Mouse (Mus musculus): ENCODE measurements around the gene Ttc24. TPM values are rescaled to one million over a fixed set of nuclear protein-coding genes. Genes with fewer than 3 reads are reported as not detected.

Ttc24 gene
- total and polyA plus RNA-seq, 2 experiments from 2014 or later: not detected

DNA sequence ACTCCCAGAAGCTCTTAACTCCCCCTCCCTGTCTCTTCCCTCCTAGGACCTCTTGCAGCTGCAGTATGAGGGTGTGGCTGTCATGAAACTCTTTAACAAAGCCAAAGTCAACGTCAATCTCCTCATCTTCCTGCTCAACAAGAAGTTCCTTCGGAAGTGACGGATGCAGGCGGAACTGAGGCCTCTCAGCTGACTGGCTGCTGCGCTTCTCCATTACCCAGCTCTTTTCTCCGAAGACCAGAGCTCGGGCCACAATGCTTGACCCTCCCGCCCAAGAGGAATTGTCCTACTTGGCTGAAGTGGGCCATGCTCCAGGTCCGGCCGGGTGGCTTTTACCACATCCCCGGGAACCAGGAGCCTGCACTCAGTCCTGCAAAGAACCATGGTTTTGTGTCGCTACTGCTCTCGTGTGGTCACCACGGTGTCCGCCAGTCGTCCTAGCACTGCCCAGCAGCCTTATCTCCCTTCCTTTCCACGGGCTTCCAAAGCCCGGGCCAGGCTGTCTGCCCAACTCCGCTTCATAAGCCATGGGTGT, 42.1 kb upstream of the Ttc24 start:
- 42% methylated on average over 19 of the region's 19 CpGs for WGBS
- Histone ChIP-seq H3K4me1 (ENCODE audit: control insufficient read depth, insufficient read depth) (peaks cover 17% of the 10 kb centered on the region), H3K4me3 (ENCODE audit: low read depth, low read length) (no peak overlapping the region), H3K27me3 (ENCODE audit: control insufficient read depth, insufficient read depth, low read length) (no peaks in the 10 kb centered on the region), H3K9me3 (replicated peaks; ENCODE audit: control insufficient read depth, low read length) (no peaks in the 10 kb centered on the region), H3K36me3 (replicated peaks; ENCODE audit: control insufficient read depth, insufficient read depth, low read length) (peaks cover 40% of the 10 kb centered on the region), H3K4me2 (ENCODE audit: low read depth, low read length) (no peak overlapping the region), H3K9ac (replicated peaks; ENCODE audit: low read depth, low read length) (no peak overlapping the region), H3K27ac (ENCODE audit: low read depth) (peak overlapping the region; percentile 64)
- ATAC-seq (ENCODE audit: insufficient read depth, low read depth) (peak; percentile 75), DNase-seq (ENCODE audit: low spot score) (peak; percentile 58)
- TF ChIP-seq CTCF (IDR thresholded peaks at IDR 0.05; ENCODE audit: low read depth): peak; percentile 50
- no peak for TF ChIP-seq EP300 (IDR thresholded peaks at IDR 0.05; ENCODE audit: low read depth)

GRCm38 (mm10) chr3:88114396-88114795, 36.3 kb upstream of the Ttc24 start:
- peak; percentile 59 for ATAC-seq (ENCODE audit: insufficient read depth, low read depth)
- DNase-seq (ENCODE audit: low spot score): no peak
- H3K4me3 ChIP-seq (ENCODE audit: low read depth, low read length): no peak overlapping the region
- no peak overlapping the region for H3K27ac ChIP-seq (ENCODE audit: low read depth)
- TF ChIP-seq EP300 (IDR thresholded peaks at IDR 0.05; ENCODE audit: low read depth): no peak
- H3K9me3 ChIP-seq (replicated peaks; ENCODE audit: control insufficient read depth, low read length): no peaks in the 10 kb centered on the region
- H3K4me2 ChIP-seq (ENCODE audit: low read depth, low read length): no peak overlapping the region
- no peak overlapping the region for H3K9ac ChIP-seq (replicated peaks; ENCODE audit: low read depth, low read length)
- H3K36me3 ChIP-seq (replicated peaks; ENCODE audit: control insufficient read depth, insufficient read depth, low read length): peaks cover 87% of the 10 kb centered on the region
- no peaks in the 10 kb centered on the region for H3K27me3 ChIP-seq (ENCODE audit: control insufficient read depth, insufficient read depth, low read length)
- H3K4me1 ChIP-seq (ENCODE audit: control insufficient read depth, insufficient read depth): no peaks in the 10 kb centered on the region
- WGBS: 35% methylated on average over 12 of the region's 12 CpGs

DNA sequence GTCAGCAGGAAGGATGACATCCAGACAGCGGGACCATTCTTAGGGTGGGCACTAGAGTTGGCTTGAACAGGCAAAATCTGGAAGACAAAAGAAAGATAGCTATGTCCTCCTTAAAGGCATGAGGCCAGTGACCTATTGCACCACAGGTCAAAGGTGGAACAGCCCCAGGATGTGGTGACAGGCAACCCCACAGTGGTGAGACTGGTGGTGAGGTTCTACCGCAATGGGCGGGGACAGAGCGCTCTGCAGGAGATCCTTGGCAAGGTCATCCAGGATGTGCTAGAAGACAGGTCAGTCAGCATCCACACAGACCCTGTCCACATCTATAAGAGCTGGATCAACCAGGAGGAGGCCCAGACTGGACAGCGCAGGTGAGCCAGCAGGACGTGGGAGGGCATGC, 31.0 kb upstream of the Ttc24 start:
- H3K4me2 ChIP-seq (ENCODE audit: low read depth, low read length): no peak overlapping the region
- H3K36me3 ChIP-seq (replicated peaks; ENCODE audit: control insufficient read depth, insufficient read depth, low read length): peaks cover 96% of the 10 kb centered on the region
- H3K9ac ChIP-seq (replicated peaks; ENCODE audit: low read depth, low read length): no peak overlapping the region
- WGBS: 90% methylated on average over 6 of the region's 6 CpGs
- no peaks in the 10 kb centered on the region for H3K4me1 ChIP-seq (ENCODE audit: control insufficient read depth, insufficient read depth)
- ATAC-seq (ENCODE audit: insufficient read depth, low read depth): no peak
- no peak overlapping the region for H3K4me3 ChIP-seq (ENCODE audit: low read depth, low read length)
- H3K27me3 ChIP-seq (ENCODE audit: control insufficient read depth, insufficient read depth, low read length): no peaks in the 10 kb centered on the region
- no peak overlapping the region for H3K27ac ChIP-seq (ENCODE audit: low read depth)
- no peak for TF ChIP-seq EP300 (IDR thresholded peaks at IDR 0.05; ENCODE audit: low read depth)
- TF ChIP-seq CTCF (IDR thresholded peaks at IDR 0.05; ENCODE audit: low read depth): no peak
- no peak for DNase-seq (ENCODE audit: low spot score)
- no peaks in the 10 kb centered on the region for H3K9me3 ChIP-seq (replicated peaks; ENCODE audit: control insufficient read depth, low read length)

GRCm38 (mm10) chr3:88106126-88106525, 28.0 kb upstream of the Ttc24 start:
- Histone ChIP-seq H3K4me1 (ENCODE audit: control insufficient read depth, insufficient read depth) (no peaks in the 10 kb centered on the region), H3K4me2 (ENCODE audit: low read depth, low read length) (no peak overlapping the region), H3K9me3 (replicated peaks; ENCODE audit: control insufficient read depth, low read length) (no peaks in the 10 kb centered on the region), H3K9ac (replicated peaks; ENCODE audit: low read depth, low read length) (no peak overlapping the region), H3K27me3 (ENCODE audit: control insufficient read depth, insufficient read depth, low read length) (no peaks in the 10 kb centered on the region), H3K4me3 (ENCODE audit: low read depth, low read length) (no peak overlapping the region), H3K36me3 (replicated peaks; ENCODE audit: control insufficient read depth, insufficient read depth, low read length) (peaks cover 96% of the 10 kb centered on the region), H3K27ac (ENCODE audit: low read depth) (no peak overlapping the region)
- no peak for DNase-seq (ENCODE audit: low spot score)
- no peak for ATAC-seq (ENCODE audit: insufficient read depth, low read depth)
- WGBS: 88% methylated on average over 4 of the region's 4 CpGs
- no peak for TF ChIP-seq EP300 (IDR thresholded peaks at IDR 0.05; ENCODE audit: low read depth)
- TF ChIP-seq CTCF (IDR thresholded peaks at IDR 0.05; ENCODE audit: low read depth): no peak

GRCm38 (mm10) chr3:88102611-88103010, 24.5 kb upstream of the Ttc24 start:
- Histone ChIP-seq H3K9ac (replicated peaks; ENCODE audit: low read depth, low read length) (no peak overlapping the region), H3K4me1 (ENCODE audit: control insufficient read depth, insufficient read depth) (no peaks in the 10 kb centered on the region), H3K36me3 (replicated peaks; ENCODE audit: control insufficient read depth, insufficient read depth, low read length) (peaks cover 95% of the 10 kb centered on the region), H3K4me3 (ENCODE audit: low read depth, low read length) (no peak overlapping the region), H3K4me2 (ENCODE audit: low read depth, low read length) (no peak overlapping the region), H3K27me3 (ENCODE audit: control insufficient read depth, insufficient read depth, low read length) (no peaks in the 10 kb centered on the region), H3K27ac (ENCODE audit: low read depth) (peak overlapping the region; percentile 78), H3K9me3 (replicated peaks; ENCODE audit: control insufficient read depth, low read length) (no peaks in the 10 kb centered on the region)
- WGBS: 70% methylated on average over 6 of the region's 6 CpGs
- ATAC-seq (ENCODE audit: insufficient read depth, low read depth) (peak; percentile 55), DNase-seq (ENCODE audit: low spot score) (no peak)
- TF ChIP-seq EP300 (IDR thresholded peaks at IDR 0.05; ENCODE audit: low read depth) (no peak), CTCF (IDR thresholded peaks at IDR 0.05; ENCODE audit: low read depth) (no peak)

DNA sequence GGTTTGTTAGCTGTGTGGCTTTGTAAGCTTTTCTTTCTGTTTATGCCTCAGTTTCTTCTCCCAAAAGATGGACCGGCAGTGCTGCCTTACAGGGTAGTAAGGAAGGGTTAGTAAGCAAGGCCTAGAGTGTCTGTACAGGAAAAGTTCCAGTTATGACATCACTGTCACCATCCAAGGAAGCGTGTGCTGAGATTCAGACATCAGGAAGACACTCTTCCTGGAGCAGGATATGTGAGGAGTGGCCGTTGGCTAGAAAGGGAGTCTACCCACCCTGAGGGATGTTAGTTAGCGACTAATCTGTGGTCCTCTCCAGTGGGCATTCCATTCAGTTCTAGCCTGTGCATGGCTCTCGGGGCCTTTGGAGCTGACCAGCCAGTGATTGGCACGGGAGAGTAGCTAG, 24.1 kb upstream of the Ttc24 start:
- 73% methylated on average over 6 of the region's 6 CpGs for WGBS
- no peak overlapping the region for H3K9ac ChIP-seq (replicated peaks; ENCODE audit: low read depth, low read length)
- TF ChIP-seq CTCF (IDR thresholded peaks at IDR 0.05; ENCODE audit: low read depth) (no peak), EP300 (IDR thresholded peaks at IDR 0.05; ENCODE audit: low read depth) (no peak)
- H3K27ac ChIP-seq (ENCODE audit: low read depth): peak overlapping the region; percentile 78
- H3K4me1 ChIP-seq (ENCODE audit: control insufficient read depth, insufficient read depth): no peaks in the 10 kb centered on the region
- H3K36me3 ChIP-seq (replicated peaks; ENCODE audit: control insufficient read depth, insufficient read depth, low read length): peaks cover 95% of the 10 kb centered on the region
- ATAC-seq (ENCODE audit: insufficient read depth, low read depth) (0 out of 2 replicates have a peak, but pooled peaks have one; percentile 46), DNase-seq (ENCODE audit: low spot score) (peak; percentile 18)
- H3K27me3 ChIP-seq (ENCODE audit: control insufficient read depth, insufficient read depth, low read length): no peaks in the 10 kb centered on the region
- no peak overlapping the region for H3K4me3 ChIP-seq (ENCODE audit: low read depth, low read length)
- no peak overlapping the region for H3K4me2 ChIP-seq (ENCODE audit: low read depth, low read length)
- no peaks in the 10 kb centered on the region for H3K9me3 ChIP-seq (replicated peaks; ENCODE audit: control insufficient read depth, low read length)
